Mouse (Mus musculus): ENCODE measurements around the gene Aoc3.
"Not testable (repeated sequence)": the region's sequence is repeated elsewhere in the genome, so short reads cannot be mapped to it uniquely, and the experiment has no call there.

Aoc3 gene

GRCm38 (mm10) chr11:101328941-101329635, 1.3 kb upstream of the Aoc3 start:
- no peak for DNase-seq

- DNase-seq = not testable (repeated sequence)
Measured at GRCm38 (mm10) chr11:101330961-101331360, 556 bp downstream of the Aoc3 start.

GRCm38 (mm10) chr11:101332537-101332936, 2.1 kb downstream of the Aoc3 start:
- DNase-seq = no peak

- no peak for DNase-seq
Measured at GRCm38 (mm10) chr11:101334023-101334422, 3.6 kb downstream of the Aoc3 start.

GRCm38 (mm10) chr11:101334516-101334915, 4.1 kb downstream of the Aoc3 start:
- no peak for DNase-seq

- DNase-seq = no peak
Measured at GRCm38 (mm10) chr11:101335685-101336084, 5.3 kb downstream of the Aoc3 start.

GRCm38 (mm10) chr11:101338123-101338760, 7.8 kb downstream of the Aoc3 start:
- no peak for DNase-seq

GRCm38 (mm10) chr11:101347083-101347775, 16.8 kb downstream of the Aoc3 start:
- no peak for DNase-seq

GRCm38 (mm10) chr11:101348774-101349173, 18.4 kb downstream of the Aoc3 start:
- no peak for DNase-seq

- no peak for DNase-seq
Measured at GRCm38 (mm10) chr11:101349216-101349615, 18.8 kb downstream of the Aoc3 start.

GRCm38 (mm10) chr11:101351100-101351720, 20.8 kb downstream of the Aoc3 start:
- DNase-seq = no peak

GRCm38 (mm10) chr11:101351721-101352111, 21.3 kb downstream of the Aoc3 start:
- no peak for DNase-seq

GRCm38 (mm10) chr11:101353436-101353835, 23.0 kb downstream of the Aoc3 start:
- DNase-seq = no peak

- no peak for DNase-seq
Measured at GRCm38 (mm10) chr11:101354438-101355010, 24.1 kb downstream of the Aoc3 start.

- no peak for DNase-seq
Measured at GRCm38 (mm10) chr11:101355916-101356315, 25.5 kb downstream of the Aoc3 start.

GRCm38 (mm10) chr11:101357505-101358182, 27.2 kb downstream of the Aoc3 start:
- no peak for DNase-seq

GRCm38 (mm10) chr11:101359776-101360175, 29.4 kb downstream of the Aoc3 start:
- no peak for DNase-seq

GRCm38 (mm10) chr11:101360651-101361113, 30.3 kb downstream of the Aoc3 start:
- DNase-seq = peak in 1 of 2 experiments; percentile 18

- DNase-seq = no peak
Measured at GRCm38 (mm10) chr11:101364531-101364931, 34.1 kb downstream of the Aoc3 start.

- DNase-seq = no peak
Measured at GRCm38 (mm10) chr11:101367326-101367935, 37.0 kb downstream of the Aoc3 start, which contains the start of gene G6pc. G6pc (plus strand) TSS chr11:101367561.

GRCm38 (mm10) chr11:101370141-101370540, 39.7 kb downstream of the Aoc3 start:
- DNase-seq = no peak

Measured in thymus, adult 18-20 months (tissue).